Mouse (Mus musculus) megakaryocyte, embryonic 14.5 days (primary cell): ENCODE measurements around the gene Nf2. TPM values are rescaled to one million over a fixed set of nuclear protein-coding genes. Genes with fewer than 3 reads are reported as not detected.

Source experiments
- H3K27me3 ChIP-seq: replicated peaks from 2 replicates; pipeline ENCODE3; 2012; ENCODE audit warnings: inconsistent platforms
- H3K36me3 ChIP-seq: replicated peaks from 2 replicates; pipeline ENCODE3; 2012; ENCODE audit warnings: low read length, inconsistent platforms, mixed read lengths
- H3K4me1 ChIP-seq: 2 replicates; pipeline ENCODE4 v1.6.1; 2012; ENCODE audit warnings: inconsistent platforms
- H3K4me3 ChIP-seq: replicated peaks from 2 replicates; pipeline ENCODE3; 2012; ENCODE audit warnings: moderate library complexity, mild to moderate bottlenecking, inconsistent platforms
- H3K9me3 ChIP-seq: 2 replicates; pipeline ENCODE4 v1.6.1; 2012; ENCODE audit warnings: inconsistent platforms
- FLI1 ChIP-seq: IDR thresholded peaks from 2 replicates; pipeline ENCODE4 v1.6.1; 2012; ENCODE audit warnings: low read length, inconsistent platforms, mixed read lengths
- GATA1 ChIP-seq: IDR thresholded peaks from 3 replicates; pipeline ENCODE4 v1.6.1; 2012; ENCODE audit warnings: mixed read lengths, low read length, inconsistent platforms, borderline replicate concordance
- polyA plus RNA-seq: library from polyadenylated mRNA; stranded (reverse); fragments of >175 nt; gene quantifications from 2 replicates; pipeline ENCODE4 v1.2.3, GENCODE M21; 2012; ENCODE audit warnings: low replicate concordance; ENCODE audit not compliant: insufficient read depth

Gene Nf2
- polyA plus RNA-seq, 1 experiment: 21.2 TPM

DNA sequence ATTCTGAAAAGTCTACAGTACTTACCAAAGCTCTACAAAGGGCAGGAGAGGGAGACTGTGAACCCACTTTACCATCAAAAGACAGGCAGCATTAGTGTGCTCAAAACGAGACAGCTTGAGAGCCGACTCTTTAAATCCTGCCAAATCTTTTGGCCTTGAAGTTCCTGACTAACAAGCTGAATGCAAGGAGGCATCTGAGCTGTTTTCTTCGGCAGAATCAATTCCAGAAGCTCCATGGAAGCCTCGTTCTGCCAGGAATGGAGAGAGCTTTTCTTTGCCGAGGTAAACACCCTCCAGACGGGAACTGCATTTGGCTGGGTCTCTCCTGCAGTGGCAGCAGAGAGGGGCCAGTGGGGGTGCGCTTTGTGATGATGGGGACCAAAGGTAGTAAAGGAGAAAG lies 80.0 kb downstream of the Nf2 start:
- TF ChIP-seq GATA1 (no peak), FLI1 (no peak)
- Histone ChIP-seq H3K9me3 (no peaks in the 10 kb centered on the region), H3K4me3 (no peak overlapping the region), H3K4me1 (peaks cover 4% of the 10 kb centered on the region; the same call in 1 of the 2 replicates), H3K27me3 (peaks cover 1% of the 10 kb centered on the region), H3K36me3 (peaks cover 88% of the 10 kb centered on the region)

DNA sequence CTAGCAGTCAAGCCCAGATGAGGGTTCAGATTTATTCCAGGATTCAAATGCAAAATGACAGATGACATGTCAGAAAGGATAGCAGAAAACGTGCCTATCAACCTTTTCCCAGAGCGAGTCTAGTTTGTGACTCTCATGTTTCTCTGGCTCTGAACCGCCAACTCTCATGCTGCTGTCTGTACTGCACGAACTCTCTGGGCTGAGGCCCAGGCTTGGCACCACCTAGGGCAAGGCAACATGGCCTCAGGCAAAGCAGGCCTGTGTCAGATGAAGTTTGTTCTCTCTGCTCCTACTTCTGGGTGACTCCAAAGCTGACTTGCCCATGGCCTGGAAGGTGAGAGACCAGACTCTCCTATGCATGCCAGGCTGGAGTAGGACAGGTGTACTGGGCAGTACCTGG lies 80.9 kb downstream of the Nf2 start:
- H3K4me3 ChIP-seq: no peak overlapping the region
- H3K9me3 ChIP-seq: no peaks in the 10 kb centered on the region
- H3K27me3 ChIP-seq: peaks cover 7% of the 10 kb centered on the region
- peaks cover 79% of the 10 kb centered on the region for H3K36me3 ChIP-seq
- no peak for TF ChIP-seq FLI1
- TF ChIP-seq GATA1: no peak
- peaks cover 4% of the 10 kb centered on the region; the same call in 1 of the 2 replicates for H3K4me1 ChIP-seq

DNA sequence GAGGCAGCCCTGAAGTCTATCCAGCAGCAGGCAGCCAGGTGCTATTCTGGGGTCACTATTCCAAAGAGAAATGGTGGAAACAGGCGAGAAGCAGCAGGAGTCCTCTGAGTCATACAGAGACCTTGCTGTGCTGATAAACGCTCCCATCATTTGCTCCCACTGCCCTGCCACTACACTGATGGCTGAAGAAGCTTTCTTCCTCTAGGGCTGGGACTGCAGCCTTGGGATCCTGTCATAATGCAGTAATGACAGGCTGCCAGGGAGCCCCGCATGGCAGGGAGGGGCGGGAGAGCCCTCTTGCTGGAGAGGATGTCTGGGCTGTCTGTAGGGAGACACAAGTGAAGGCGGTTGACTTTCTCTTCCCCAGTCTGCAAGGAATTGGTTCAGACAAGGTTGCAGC lies 84.9 kb downstream of the Nf2 start:
- H3K4me3 ChIP-seq: no peak overlapping the region
- H3K9me3 ChIP-seq: no peaks in the 10 kb centered on the region
- H3K36me3 ChIP-seq: peaks cover 41% of the 10 kb centered on the region
- H3K4me1 ChIP-seq: peaks cover 4% of the 10 kb centered on the region; the same call in 1 of the 2 replicates
- TF ChIP-seq GATA1: no peak
- TF ChIP-seq FLI1: no peak
- peaks cover 36% of the 10 kb centered on the region for H3K27me3 ChIP-seq

DNA sequence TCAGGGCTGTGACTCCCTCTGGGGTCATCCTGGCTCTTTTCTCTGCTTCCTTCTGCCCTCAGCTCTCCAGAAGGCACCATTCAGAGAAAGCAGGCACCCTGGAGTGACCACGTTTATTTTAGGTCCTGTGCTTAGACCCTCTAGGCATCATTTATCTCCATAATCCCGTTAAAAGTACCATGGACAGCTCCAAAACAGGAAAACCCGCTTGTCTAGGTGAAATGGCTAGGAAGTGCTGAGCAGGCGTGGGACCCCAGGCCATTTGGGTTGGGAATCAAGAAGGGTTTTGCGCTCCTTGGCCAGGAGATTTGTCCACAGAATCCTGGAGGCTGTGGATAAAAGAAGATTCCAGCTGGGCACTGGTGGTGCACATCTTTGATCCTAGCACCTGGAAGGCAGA lies 85.7 kb downstream of the Nf2 start:
- TF ChIP-seq GATA1 (no peak), FLI1 (no peak)
- Histone ChIP-seq H3K4me1 (peaks cover 4% of the 10 kb centered on the region; the same call in 1 of the 2 replicates), H3K4me3 (no peak overlapping the region), H3K27me3 (peaks cover 41% of the 10 kb centered on the region), H3K36me3 (peaks cover 33% of the 10 kb centered on the region), H3K9me3 (no peaks in the 10 kb centered on the region)

DNA sequence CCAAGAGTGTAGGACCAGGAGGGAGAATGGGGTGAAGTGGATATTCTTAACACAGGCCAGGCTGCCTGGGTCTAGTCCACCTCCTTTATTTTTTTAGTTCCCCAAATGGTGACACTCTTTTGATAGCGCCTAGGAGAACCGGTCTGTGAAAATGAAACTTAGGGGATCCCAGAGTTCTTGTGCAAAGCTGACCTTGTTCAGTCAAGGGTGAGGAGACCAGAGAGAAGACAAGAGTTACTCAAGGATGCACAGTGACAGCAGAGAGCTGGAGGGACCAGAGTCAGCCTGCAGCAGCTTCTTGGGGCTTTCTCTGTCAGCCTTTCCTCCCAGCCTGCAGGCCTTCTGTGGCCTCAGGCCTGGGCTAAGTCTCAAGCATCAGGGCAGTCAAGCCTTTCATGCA lies 86.8 kb downstream of the Nf2 start:
- Histone ChIP-seq H3K36me3 (peaks cover 22% of the 10 kb centered on the region), H3K4me3 (no peak overlapping the region), H3K27me3 (peaks cover 48% of the 10 kb centered on the region), H3K4me1 (peaks cover 4% of the 10 kb centered on the region; the same call in 1 of the 2 replicates), H3K9me3 (no peaks in the 10 kb centered on the region)
- TF ChIP-seq GATA1 (no peak), FLI1 (no peak)

DNA sequence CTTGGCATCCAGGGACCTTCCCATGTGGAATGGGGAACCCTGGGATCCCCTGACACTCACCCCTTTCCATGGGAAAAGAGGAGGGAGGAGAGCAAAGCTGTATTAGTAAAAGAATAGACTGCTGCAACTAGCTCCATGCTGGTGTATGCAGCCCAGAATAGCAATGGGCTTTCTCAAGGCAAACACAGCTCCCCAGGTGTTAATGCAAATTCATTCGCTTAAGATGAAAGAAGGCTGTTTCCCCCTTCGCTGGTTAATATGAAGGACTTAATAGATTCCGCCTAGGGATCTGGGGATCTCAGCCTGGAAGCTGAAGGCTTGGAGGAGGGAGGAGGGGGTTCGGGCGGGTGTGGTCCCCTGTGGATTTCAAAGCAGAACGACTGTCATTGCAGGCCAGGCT lies 87.3 kb downstream of the Nf2 start:
- Histone ChIP-seq H3K4me3 (no peak overlapping the region), H3K9me3 (no peaks in the 10 kb centered on the region), H3K4me1 (peaks cover 6% of the 10 kb centered on the region; the same call in 1 of the 2 replicates), H3K36me3 (peaks cover 17% of the 10 kb centered on the region), H3K27me3 (peaks cover 51% of the 10 kb centered on the region)
- TF ChIP-seq FLI1: no peak
- no peak for TF ChIP-seq GATA1

DNA sequence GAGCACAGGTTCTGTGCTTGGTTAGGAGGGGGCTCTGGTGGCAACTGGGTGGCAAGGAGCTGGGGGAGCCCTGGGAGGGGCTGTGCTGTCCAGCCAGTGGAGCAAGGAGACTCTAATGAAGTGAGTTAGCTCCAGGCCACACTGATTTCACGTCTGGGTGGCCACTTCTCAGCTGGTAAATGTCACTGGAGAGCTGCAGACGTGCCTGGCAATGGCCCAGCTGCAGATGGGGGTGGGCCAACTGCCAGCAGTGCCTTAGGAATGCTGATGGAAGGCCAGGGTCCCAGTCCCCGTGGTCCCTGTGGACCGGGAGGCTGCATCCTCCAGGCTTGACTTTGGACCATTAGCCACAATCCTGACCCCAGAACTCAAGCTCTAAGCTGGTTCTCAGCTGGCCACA lies 88.9 kb downstream of the Nf2 start:
- no peak overlapping the region for H3K4me3 ChIP-seq
- peaks cover 6% of the 10 kb centered on the region for H3K36me3 ChIP-seq
- TF ChIP-seq FLI1 (no peak), GATA1 (no peak)
- peaks cover 63% of the 10 kb centered on the region for H3K27me3 ChIP-seq
- peaks cover 6% of the 10 kb centered on the region; the same call in 1 of the 2 replicates for H3K4me1 ChIP-seq
- H3K9me3 ChIP-seq: no peaks in the 10 kb centered on the region

DNA sequence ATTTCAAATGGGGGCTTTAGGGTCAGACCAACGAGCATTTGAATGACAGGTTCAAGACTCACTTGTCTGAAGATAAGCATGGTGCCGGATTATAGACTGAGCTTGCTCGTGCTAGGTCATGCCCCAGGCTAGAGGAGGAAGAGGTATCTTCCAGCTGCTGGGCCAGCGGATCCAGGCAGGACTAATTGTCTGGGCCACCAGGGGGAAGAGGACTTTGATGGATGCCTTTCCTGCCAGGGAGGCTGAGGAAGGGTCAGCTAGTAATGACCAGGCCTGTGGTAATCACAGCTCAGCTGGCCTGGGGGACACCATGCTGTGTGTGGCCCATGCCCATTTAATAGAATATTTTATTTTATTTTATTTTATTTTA lies 91.6 kb downstream of the Nf2 start:
- no peak for TF ChIP-seq FLI1
- Histone ChIP-seq H3K4me1 (peaks cover 3% of the 10 kb centered on the region; the same call in 1 of the 2 replicates), H3K9me3 (peaks cover 16% of the 10 kb centered on the region), H3K36me3 (no peaks in the 10 kb centered on the region), H3K27me3 (peaks cover 71% of the 10 kb centered on the region), H3K4me3 (no peak overlapping the region)

DNA sequence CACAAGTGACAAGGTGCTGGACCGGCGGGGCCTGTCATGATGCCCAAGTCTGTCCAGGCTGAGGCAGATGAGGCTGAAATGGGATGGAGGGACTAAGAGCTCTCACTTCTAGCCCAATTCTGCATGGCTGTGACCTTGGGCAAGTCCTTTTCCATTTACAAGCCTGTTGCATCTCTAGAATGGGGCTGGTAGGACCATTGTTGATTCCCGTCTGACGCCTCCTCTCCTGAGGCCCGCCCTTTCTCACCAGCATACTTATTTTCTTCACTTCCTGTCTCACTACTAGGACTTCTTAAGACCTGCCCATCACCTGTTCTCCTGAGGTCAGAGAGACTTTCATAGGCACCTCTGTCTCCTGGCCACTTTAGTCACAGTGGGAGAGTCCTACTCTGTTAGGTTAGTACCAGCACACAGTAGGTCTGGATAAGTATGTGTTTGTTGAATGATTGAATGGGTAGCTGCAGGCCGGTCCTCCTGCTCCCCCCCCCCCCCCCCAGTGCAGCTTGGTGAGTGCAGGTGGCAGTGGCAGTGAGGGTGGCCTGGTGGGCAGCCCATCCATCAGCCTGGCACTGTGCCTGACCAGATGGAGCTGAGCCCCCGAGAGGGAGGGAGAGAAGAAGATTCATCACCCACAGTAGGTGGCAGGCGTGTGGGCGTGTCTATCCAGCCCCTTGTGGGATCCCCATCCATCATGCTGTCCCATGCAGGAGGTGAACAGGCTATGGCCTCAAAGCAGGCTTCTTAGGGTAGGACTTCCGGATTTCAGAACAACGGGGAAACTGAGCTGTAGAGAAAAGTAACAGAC lies 92.2 kb downstream of the Nf2 start:
- Histone ChIP-seq H3K27me3 (peaks cover 71% of the 10 kb centered on the region), H3K4me3 (no peak overlapping the region), H3K36me3 (no peaks in the 10 kb centered on the region), H3K4me1 (peaks cover 3% of the 10 kb centered on the region; the same call in 1 of the 2 replicates), H3K9me3 (peaks cover 16% of the 10 kb centered on the region)
- TF ChIP-seq FLI1 (no peak), GATA1 (no peak)

DNA sequence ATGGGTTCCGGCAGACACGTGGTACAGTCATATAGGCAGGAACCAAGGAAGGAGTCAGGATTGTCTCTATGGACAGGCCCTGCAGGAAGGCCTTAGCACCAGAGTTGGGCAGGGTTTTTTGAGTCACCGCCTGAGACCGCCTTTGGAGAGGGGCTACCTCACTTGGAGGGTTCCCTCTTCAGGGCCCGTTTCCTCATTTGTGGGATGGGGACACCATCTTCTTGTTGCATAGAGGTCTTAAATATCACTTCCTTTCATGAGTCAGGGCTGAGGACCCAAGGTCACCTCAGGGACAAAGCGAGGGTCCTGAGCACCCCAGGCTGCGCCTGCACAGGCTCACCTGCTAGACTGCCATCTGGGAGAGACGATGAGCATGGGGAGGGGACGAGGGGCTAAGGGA lies 92.9 kb downstream of the Nf2 start:
- Histone ChIP-seq H3K4me1 (peaks cover 3% of the 10 kb centered on the region; the same call in 1 of the 2 replicates), H3K4me3 (no peak overlapping the region), H3K27me3 (peaks cover 70% of the 10 kb centered on the region), H3K36me3 (no peaks in the 10 kb centered on the region), H3K9me3 (peaks cover 16% of the 10 kb centered on the region)
- TF ChIP-seq FLI1 (no peak), GATA1 (no peak)
